Mouse (Mus musculus): Measurements from ENCODE around the gene Fam209. TPM values are rescaled to one million over a fixed set of nuclear protein-coding genes. Genes with fewer than 3 reads are reported as not detected.

Gene Fam209
- not detected for total RNA-seq (2021)

DNA sequence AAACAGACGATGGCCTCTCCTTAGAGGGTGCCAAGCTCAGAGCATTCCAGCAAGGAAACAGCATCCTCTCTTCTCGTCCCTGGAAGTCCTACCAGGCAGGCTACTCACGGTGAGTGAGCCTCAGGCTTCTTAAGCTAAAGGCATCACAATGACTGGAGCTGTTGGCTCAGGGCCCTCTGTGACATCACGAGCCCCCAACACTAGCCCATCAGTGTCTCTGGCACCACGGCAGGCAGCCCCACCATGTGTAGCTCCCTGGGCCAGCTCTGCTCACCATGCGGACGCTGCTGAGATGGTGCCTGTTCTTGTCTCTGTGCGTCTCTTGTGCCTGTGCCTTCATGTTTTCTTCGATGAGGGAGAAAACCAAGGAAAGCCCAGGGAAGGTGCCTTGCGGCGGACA lies at the start of gene Fam209:
Fam209 (plus strand) TSS at position 203 of the 400 bp plus-strand sequence.
- no peak for DNase-seq (ENCODE audit: low spot score in 2 of 2)
- intact Hi-C loops (cut with DNase I), result loop anchor here (10.0 kb wide), 1 partner anchor 302 kb away; no protein-coding TSS in a partner anchor

DNA sequence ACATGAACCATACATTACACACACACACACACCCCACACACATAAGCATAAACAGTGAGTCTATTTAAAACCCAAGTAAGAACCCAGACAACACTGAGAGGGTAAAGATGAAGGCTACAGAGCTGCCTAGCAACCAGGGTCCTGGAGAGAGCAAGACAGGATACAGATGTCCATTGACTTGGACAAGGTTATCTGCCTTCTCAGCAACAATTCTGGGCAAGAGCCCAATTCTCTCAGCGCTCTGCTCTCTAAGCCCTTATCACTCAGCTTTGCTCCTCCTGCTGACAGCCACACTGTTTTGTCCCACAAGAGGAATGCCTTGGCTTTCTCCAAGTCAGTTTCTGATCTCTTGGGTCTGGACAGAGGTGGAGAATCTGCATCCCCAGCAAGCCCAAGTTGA lies 41.7 kb upstream of the Fam209 start:
- DNase-seq (ENCODE audit: low spot score in 2 of 2), result no peak
- intact Hi-C loops (cut with DNase I), result no loop called here

DNA sequence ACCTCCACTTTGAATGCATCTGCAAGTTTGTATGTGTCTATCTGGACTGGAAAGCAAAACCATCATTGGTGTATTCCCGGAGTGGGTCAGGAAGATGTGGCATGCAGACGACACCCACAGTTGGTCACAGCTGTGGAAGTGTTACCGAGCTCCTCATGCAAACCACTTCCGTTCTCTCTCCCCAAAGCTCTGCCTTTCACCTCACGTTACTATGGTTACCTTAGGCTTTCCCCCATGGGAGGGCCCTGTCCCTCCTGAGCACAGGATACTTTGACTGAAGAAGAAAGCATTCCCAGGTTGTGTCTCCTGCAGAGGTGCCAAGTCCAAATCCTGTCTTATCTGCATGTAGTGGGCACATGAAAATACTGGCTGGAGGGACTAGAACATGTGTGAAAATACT lies 38.6 kb upstream of the Fam209 start:
- intact Hi-C loops (cut with DNase I), result no loop called here
- no peak for DNase-seq (ENCODE audit: low spot score in 2 of 2)

DNA sequence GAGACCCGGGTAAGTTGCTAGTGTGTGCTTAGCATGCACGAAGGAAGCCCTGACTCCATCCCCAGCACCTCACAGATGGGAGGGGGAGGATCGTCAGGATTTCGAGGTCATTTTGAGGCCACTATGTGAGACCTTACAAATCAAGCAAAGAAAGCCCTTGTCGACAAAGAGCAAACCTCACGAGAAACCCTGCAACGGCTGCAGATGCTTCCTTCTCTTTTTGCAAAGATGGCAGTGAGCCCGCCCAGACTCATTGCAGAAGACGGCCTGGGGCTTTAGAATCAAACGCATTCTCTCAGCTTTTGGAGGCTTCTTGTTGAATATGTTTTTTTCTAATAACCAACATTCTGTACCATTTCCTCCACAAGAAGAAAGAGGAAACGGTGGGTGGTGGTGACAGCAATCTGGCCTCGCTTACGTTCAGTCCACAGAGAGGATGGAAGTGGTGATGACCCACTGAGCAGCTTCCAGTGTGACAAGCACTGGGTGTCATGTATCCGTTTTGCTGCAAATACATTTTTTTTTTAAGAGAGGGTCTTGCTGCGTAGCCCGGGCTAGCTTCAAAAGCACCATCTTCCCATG lies 34.9 kb upstream of the Fam209 start:
- intact Hi-C loops (cut with DNase I), result no loop called here

DNA sequence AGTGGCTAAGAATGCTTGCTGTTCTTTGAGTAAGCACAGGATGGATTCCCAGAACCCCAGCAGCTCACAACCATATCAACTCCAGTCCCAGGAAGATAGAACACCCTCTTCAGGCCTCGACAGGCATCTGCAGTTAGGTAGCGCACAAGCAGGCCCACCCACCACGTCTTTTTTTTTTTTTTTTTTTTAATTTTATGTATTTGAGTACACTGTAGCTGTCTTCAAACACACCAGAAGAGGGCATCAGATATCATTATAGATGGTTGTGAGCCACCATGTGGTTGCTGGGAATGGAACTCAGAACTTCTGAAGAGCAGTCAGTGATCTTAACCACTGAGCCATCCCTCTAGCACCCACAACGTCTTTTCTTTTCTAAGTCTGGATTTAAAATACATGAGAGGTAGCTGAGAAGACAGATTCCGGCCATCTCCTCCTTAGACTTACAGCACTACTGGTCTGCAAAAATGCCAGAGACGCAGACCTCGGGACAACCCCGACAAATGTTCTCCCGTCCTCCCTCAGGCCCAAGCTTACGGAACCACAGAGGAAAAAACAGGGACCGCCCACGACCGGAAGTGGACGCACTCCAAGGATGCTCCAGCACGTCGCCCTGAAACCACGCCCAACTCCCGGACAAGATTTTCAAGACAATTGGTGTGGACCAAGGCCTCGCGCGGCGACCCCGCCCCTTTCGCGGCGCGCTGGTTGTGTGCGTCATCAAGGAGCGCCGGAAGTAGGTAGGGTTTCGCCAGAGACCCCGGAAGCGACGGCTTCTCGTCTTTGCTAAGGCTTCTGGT lies 32.3 kb upstream of the Fam209 start, which contains the start of gene Rtf2:
Rtf2 (plus strand) TSS at position 714 of the 797 bp plus-strand sequence.
- intact Hi-C loops (cut with DNase I), result loop anchor here (5.0 kb wide), 1 partner anchor 68 kb away; the partner anchor contains the start of genes Aurka and Cstf1
- DNase-seq (ENCODE audit: low spot score in 2 of 2), result peak; percentile 100

More for the DNA sequence above, 34.9 kb upstream of the Fam209 start:
- DNase-seq (ENCODE audit: low spot score in 2 of 2), result no peak

DNA sequence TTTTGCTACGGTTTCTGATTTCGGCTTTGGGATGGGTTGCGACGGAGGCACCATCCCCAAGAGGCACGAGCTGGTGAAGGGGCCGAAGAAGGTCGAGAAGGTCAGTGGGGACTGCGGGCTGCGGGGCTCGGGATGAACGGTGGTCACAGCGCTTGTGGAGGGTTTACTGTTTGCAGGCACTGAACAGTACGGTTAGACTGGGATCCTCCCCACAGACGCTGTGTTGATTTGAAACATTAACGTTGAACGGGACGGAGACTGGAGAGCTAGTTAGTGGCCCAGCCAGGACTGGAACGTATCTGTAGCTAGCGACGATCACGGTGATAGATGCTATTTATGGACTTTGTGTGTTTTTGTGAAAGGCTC lies 31.7 kb upstream of the Fam209 start:
- no peak for DNase-seq (ENCODE audit: low spot score in 2 of 2)
- intact Hi-C loops (cut with DNase I), result loop anchor here (5.0 kb wide), 1 partner anchor 68 kb away; the partner anchor contains the start of genes Aurka and Cstf1

DNA sequence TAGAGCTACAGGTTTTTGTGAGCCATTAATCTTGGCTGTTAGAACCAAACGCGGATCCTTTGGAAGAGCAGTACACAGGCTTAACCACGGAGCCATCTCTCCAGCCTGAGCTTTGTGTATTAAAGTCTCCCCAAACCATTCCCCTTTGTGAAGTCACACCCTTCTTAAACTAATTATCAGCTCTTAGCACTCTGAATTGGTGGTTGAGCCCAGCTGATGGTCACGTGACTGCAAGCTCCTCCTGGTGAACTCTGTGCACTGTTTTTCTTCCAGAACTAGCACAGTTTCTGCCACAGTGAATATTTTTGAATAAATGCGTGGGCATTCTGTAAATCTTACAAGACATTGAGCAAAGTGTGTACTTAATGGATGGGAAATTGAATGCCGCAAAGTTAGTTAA lies 31.1 kb upstream of the Fam209 start:
- no peak for DNase-seq (ENCODE audit: low spot score in 2 of 2)
- intact Hi-C loops (cut with DNase I), result loop anchor here (5.0 kb wide), 1 partner anchor 69 kb away; the partner anchor contains the start of genes Aurka and Cstf1

DNA sequence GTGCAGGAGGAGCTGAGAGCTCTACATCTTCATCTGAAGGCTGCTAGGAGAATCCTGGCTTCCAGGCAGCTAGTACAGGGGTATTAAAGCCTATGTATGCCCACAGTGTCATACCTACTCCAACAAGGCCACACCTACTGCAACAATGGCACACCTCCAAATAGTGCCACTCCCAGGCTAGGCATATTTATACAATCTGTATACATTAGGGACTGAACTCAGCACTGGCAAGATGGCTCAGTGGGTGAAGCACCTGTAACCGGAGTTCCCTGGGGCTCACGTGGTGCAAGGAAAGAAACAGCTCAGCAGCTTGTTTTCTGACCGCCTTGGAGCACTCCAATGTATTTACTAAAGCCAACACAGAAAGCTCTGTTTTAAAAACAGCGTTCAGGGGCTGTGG lies 26.7 kb upstream of the Fam209 start:
- intact Hi-C loops (cut with DNase I), result loop anchor here (5.0 kb wide), 1 partner anchor 223 kb away; no protein-coding TSS in a partner anchor
- no peak for DNase-seq (ENCODE audit: low spot score in 2 of 2)

DNA sequence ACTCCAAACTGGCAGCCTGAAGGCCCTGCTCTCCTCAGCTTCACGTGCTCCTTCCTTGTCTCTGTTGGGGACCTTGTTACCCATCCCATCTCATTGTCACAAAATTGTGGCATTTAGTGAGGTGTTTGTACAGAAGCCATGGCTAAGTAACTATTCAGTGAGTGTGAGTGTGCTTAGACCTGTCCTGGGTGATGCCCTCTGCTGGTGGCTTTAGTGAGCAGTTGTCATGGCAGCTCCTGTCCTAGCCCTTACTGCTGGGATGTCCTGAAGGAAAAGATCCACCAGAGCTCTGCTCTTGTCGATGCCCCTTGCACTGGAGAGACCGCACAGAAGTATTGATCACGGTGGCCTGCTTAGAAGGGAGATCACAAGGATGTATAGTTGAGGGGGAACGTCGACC lies 25.0 kb upstream of the Fam209 start:
- DNase-seq (ENCODE audit: low spot score in 2 of 2), result no peak
- intact Hi-C loops (cut with DNase I), result loop anchor here (5.0 kb wide), 1 partner anchor 225 kb away; no protein-coding TSS in a partner anchor

DNA sequence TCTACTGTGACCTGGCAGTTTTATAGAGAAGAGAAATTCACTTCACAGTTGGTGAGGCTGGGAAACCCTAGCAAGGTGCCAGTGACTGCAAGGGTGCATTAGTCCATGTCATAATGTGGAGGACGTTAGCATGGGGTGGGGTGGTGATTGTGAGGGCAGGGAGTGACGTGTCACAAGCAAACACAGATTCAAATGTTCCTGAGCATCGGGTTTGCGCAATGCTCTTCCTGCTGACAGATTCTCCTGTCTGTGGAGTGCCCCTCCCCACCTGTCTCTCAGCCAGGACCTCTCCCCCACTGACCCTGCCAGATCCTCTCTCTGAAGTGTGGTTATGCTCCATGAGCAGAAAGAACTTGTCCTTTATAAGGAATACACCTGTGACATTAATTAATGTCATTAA lies 24.0 kb upstream of the Fam209 start:
- intact Hi-C loops (cut with DNase I), result loop anchor here (5.0 kb wide), 1 partner anchor 226 kb away; no protein-coding TSS in a partner anchor
- no peak for DNase-seq (ENCODE audit: low spot score in 2 of 2)

DNA sequence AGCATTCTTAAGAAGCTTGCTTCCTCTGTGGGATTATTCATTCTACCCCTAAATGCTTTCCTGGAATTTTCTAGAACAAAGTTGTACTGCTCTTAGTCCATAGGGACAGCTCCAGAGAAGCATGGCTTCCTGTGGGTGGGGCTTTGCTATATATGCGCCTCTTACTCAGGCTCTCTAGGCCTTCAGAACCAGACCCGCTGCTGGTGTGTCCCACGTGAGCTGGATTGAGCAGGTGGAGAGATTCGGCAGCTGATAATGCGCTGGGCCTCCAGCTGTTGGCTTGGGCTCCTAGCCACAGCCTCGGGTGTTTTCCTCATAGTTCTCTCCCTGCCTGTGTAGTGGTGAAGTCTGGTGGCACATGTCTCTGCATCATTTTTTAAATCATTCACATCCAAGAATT lies 21.7 kb upstream of the Fam209 start:
- DNase-seq (ENCODE audit: low spot score in 2 of 2), result no peak
- intact Hi-C loops (cut with DNase I), result no loop called here

DNA sequence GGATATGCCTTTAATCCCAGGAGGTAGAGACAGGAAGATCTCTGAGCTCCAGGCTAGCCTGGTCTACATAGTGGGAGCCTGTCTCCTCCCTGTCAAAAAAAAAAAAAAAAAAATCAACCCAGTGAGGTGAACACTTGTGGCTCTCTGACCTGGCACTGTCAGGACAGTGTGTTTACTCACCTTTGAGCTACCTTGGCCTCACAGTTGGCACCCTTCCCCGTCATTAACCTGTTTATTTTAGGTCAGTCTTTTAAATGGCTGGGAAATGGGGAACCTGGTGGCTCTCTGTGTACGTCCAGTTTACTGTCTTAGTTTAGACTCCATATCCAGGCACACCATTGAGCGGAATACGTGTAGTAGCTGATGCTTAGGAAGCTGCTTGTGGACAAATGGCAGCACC lies 20.3 kb upstream of the Fam209 start:
- intact Hi-C loops (cut with DNase I), result no loop called here
- DNase-seq (ENCODE audit: low spot score in 2 of 2), result no peak

DNA sequence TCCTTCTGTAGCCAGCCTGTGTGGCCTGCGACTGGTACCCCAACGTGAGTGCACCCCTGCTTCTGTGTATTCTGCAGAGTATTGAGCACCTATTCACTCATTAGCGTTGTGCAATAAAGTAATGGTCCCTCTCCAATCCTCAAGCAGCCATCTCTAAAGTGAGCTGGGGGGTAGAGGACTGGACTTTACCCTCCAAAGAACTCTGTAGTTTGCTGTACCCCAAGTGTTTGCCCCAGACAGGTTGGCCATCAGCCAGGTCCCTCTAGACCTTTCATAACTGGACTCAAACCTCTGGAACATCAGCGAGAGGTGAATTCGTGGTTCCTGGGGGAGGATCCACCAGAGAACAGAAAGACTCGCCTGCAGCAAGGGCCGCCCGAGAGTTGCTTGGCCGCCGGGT lies 19.9 kb upstream of the Fam209 start:
- intact Hi-C loops (cut with DNase I), result no loop called here

DNA sequence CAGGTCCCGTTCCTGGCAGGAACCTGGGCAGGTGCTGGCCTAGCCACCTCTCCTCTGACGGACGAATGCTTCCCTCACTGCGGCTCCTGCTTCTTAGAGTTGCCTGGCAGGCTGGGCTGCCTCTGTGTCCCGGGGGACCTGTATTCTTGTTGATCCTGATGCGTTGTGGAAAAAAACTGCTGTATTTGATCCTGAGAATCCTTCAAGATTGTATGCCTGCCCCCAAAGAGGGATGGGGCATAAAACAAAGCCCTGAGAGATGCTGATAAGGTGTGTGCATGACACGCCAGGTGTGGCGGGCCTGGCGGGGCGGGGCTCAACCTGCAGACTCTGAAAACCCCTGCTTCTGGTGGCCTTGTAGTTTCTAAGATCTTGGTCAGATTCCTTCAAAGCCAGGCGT lies 13.8 kb upstream of the Fam209 start, which contains the start of gene Gcnt7:
Gcnt7 (minus strand) TSS at position 101 of the 400 bp plus-strand sequence.
- intact Hi-C loops (cut with DNase I), result no loop called here

More for the DNA sequence above, 19.9 kb upstream of the Fam209 start:
- DNase-seq (ENCODE audit: low spot score in 2 of 2), result no peak

DNA sequence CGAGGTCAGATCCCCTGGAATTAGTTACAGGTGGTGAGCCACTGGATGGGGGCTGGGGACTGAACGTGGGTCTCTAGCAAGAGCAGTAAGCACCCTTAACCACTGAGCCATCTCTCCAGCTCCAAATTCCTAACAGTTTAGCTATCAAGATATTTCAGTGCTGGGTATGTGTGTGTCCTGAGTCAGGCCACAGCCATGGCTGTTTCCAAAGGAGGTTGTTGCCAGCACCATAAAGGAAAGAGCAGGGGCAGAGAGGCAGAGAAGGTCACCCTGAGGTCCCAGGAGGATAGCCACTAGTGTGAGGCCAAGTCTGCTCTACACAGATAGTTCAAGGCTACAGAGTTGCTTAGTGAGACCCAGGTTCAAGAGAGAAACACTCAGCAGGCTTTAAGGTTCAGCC lies 11.7 kb upstream of the Fam209 start:
- no peak for DNase-seq (ENCODE audit: low spot score in 2 of 2)
- intact Hi-C loops (cut with DNase I), result no loop called here

More for the DNA sequence above, 13.8 kb upstream of the Fam209 start, which contains the start of gene Gcnt7:
- no peak for DNase-seq (ENCODE audit: low spot score in 2 of 2)

DNA sequence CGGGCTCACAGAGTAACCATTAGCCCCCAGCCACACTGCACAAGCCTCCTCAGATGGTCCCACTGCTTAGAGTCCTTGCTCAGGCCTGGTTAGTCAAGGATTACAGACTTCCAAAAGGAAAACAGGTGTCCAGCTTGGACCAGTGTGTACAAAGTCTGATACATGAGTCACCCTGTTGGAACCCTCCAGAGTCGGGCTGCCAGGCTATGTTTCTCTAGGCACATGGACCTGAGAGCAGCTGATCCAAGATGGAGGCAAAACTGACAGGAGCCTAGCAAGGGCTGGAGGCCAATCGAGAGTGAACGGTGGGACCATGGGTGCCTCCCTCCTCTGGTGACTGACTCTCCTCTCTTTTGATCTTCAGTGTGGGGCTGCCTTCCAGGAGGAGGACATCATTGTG lies 9.5 kb upstream of the Fam209 start:
- intact Hi-C loops (cut with DNase I), result no loop called here
- DNase-seq (ENCODE audit: low spot score in 2 of 2), result no peak

DNA sequence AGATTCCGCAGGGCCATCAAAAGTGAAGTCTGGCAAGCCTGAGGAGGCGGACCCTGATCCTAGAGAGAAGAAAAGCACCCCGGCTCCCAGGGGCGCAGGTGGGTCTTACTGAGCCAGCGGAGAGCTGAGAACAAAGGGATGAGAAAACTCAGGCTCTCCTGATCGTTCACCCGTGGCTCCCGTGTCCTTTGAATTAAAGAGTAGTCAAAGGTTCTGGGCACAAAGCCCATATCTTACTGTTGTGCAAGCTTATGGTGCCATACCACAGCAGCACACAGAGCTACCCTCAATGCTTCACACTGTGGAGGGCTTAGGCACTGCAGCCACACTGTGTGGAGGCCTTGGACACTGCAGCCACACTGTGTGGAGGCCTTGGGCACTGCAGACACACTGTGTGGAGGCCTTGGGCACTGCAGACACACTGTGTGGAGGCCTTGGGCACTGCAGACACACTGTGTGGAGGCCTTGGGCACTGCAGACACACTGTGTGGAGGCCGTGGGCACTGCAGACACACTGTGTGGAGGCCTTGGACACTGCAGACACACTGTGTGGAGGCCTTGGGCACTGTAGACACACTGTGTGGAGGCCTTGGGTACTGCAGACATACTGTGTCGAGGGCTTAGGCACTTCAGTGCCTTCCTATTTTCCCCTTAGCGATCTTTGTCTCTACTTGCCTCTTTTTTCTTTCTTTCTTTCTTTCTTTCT lies 5.7 kb upstream of the Fam209 start:
- intact Hi-C loops (cut with DNase I), result no loop called here
- DNase-seq (ENCODE audit: low spot score in 2 of 2), result no peak

DNA sequence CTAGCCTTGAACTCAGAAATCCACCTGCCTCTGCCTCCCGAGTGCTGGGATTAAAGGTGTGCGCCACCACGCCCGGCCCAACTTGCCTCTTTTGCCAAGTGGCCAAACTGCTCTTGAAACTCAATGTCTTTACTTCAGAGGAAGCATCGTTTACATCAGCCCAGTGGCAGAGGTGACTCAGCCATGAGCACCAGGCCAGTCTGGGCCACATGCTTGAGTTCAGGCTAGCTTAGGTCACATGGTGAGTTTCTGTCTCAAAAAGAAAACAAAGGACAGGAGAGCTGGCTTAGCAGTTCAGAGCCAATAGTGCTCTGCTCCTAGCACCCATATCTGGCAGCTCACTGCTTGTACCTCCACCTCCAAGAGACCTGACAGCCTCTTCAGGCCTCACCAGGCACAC lies 5.1 kb upstream of the Fam209 start:
- intact Hi-C loops (cut with DNase I), result no loop called here
- no peak for DNase-seq (ENCODE audit: low spot score in 2 of 2)

DNA sequence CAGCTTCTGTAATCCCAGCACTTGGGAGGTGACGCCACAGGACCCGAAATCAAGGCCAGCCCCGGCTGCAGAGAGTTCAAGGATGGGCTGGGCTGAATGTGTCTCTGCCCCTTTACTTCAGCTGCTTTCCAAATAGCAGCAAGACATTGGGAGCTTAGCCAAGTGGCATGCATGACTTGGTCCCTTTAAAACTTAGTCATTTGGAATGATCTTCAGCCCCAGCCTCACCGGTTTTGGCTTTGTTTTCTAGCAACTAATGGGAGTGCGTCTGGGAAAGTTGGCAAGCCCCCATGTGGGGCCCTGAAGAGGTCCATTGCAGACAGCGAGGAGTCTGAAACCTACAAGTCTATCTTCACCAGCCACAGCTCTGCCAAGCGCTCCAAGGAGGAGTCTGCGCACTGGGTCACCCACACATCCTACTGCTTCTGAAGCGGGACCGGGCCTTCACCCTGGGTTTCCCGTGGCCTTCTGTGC lies 3.9 kb upstream of the Fam209 start:
- intact Hi-C loops (cut with DNase I), result no loop called here
- no peak for DNase-seq (ENCODE audit: low spot score in 2 of 2)

DNA sequence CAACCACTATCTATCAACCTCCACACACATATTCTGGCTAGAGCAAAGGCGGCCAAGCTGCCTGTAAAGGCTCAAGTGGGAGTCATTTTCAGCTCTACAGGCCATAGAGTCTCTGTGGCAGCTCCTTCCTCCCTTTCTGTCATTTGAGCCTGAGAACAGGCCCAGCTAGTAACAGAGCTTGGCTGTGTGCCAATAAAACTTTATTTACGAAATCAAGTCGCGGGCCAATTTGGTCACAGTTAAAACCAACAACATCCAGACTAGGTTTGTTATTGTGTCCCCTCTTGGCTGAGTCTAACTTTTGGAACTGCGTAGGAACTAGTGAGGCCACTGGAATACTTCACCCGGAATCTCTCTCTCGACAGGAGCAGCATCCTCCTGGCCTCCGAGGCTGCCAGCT lies 1.3 kb downstream of the Fam209 start:
- no peak for DNase-seq (ENCODE audit: low spot score in 2 of 2)
- intact Hi-C loops (cut with DNase I), result loop anchor here (10.0 kb wide), 1 partner anchor 301 kb away; no protein-coding TSS in a partner anchor

Data from left cerebral cortex, postnatal 36 days (tissue).